Mouse (Mus musculus) frontal cortex, postnatal 10 days (tissue): Measurements from ENCODE around the gene Gnas.

Experiments
- DNase-seq, 2 experiments: peaks; one replicate each; pipeline ENCODE4 v3.0.0; 2022; ENCODE audit warnings: low spot score in 2 of 2, mixed read lengths in 1 of 2

The Gnas gene

DNA sequence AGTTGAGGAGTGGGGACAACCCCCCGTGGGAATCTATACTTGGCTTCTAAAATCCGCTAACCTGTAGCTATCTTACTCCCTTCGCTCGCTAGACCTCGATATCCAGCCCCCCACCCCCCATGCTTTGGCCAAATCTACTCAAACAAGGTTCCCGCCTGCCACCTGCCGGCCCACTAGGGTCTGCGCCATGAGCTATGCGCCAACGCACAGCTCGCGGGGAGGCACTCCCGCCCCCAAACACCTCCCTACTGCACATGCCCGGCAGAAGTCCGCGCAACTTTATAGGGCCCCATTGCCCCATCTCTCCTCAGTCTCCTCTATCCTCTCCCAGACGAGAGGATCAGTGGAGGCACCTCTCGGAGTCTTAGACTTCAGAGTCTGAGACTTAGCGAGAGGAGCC is at the start of gene Gnas:
Gene Gnas, plus strand, starts transcription at position 310 of the 400 bp plus-strand sequence.
- DNase-seq: no peak

DNA sequence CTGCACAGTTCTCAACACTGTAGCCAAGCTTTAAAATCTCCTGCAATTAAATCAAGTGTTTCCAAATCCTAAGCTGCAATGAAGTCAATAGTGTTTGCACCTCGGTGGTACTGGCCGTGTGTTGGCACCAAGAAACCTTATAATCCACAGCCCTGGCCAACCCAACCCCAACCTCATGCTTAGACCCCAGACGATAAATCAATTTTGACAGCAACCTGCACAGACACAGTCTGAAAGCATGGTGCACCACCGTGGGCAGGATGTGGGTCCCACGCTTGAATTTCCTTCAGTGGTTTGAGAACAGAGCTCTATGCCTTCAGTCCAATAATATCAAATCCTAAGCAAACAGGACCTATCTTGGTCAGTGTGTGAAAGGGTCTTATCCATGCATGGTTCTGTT is 41.7 kb upstream of the Gnas start:
- no peak for DNase-seq

DNA sequence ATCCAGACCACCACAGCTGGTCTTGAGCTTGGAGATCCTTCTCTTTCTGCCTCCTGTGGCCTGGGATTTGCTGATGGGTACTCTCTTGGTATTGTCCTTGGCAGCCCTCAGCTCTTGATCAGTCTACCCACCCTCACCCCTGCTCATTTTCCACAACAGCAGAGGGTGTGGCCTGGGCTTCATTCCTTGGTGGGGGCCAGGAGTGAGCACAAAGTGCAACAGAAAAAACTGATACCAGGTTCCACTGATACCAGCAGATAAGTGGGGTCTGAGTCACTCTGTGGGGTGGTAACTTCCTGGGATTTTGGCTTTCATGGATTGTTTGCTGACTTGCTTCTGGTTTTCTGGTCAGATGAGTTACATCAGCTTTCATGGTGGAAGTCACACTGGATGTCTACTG is 32.2 kb upstream of the Gnas start:
- DNase-seq: no peak

DNA sequence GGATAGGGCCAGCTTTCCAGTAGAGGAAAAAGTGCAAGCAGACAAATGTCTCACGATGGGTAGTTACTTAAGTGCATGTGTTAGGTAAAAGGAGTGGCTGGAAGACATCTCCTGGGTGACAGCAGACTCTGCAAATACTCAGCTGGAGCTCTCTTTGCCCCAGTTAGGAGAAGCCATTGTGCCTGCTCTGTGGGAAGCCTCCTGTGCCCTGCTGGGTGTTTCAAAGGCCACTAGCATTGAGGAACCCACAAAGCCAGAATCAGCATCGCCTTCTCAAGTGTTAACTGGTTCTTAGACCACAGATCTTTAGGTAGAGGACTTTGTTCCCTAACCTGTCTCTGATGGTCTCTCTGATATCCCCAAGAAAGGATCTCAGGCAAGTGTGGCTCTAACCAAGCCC is 26.8 kb upstream of the Gnas start:
- no peak for DNase-seq

DNA sequence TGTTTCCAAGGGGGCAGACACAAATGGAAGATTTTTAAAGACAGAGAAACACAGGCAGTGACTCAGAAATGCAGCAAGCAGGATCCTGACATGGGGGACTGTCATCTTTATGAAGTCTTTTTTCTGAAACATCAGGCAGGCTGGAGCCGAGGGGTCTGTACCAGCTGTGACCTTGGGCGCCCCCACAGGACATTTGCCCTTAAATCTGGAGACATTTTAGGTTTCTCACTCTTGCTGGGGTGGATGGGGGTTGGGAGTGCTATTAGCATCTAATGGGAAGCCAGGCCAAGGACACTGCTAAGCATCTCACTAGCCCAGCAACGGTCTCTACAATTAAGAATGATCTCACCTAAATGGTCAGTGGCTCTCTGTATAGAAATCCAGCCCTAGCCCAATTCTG is 24.1 kb upstream of the Gnas start:
- no peak for DNase-seq

DNA sequence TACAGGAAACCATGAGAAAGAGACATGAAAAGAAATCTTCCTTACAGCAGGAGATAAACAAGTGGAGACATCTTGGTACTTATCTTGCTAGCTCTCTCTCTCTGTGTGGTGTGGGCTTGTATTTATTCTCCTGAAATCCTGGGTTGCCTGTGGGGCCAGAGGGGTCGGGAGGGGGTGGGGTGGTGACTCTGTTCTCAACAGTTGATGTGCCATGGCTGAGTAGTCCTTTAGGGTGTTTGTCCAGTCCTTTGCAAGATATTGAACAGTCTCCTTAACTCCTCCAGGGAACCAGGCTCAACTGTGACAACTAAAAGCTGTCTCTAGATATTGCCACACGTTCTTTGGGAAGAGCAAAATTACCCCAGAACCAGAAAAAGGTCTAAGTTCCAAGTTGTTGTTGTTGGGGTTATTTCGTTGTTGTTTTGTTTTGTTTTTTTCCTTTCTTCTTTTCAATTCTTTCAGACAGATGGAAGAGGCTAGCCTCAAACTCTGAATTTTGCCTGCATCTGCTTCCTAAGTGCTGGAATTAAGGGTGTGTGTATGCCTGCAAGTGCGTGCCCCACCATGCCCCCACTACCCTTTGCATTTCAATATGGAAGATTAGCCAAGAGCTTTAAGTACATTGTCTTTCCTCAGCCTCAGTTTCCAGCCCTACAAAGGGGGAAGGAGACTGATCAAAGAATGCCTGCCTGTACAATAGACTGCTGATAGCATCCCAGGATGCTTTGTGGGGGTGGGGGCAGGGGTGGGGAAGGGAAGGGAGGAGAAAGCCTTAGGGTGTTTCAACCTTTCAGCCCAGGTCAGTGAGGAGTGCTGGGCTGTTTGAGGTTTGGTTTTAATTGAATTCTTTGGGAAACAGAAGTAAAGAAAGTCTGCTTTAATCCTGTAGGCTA is 23.0 kb upstream of the Gnas start:
- DNase-seq: no peak

DNA sequence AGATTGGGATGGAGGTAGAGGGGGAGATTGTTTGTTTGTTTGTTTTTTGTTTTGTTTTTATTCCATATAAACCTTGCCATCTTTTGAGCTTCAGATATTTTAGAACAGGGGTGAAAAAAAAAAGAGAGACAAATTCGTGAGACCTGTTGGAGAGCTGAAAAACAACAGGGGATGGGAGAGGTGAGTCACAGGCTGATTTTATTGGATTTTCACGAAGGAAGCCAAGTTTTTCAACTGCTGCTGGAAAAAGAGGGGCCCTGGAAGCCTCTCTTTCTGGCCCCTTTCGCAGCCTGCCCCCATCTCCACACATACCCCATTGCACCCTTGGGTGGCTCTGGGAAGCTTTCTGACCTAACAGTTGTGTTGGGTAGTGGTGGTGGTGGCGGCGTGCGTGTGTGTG is 22.3 kb upstream of the Gnas start:
- no peak for DNase-seq

DNA sequence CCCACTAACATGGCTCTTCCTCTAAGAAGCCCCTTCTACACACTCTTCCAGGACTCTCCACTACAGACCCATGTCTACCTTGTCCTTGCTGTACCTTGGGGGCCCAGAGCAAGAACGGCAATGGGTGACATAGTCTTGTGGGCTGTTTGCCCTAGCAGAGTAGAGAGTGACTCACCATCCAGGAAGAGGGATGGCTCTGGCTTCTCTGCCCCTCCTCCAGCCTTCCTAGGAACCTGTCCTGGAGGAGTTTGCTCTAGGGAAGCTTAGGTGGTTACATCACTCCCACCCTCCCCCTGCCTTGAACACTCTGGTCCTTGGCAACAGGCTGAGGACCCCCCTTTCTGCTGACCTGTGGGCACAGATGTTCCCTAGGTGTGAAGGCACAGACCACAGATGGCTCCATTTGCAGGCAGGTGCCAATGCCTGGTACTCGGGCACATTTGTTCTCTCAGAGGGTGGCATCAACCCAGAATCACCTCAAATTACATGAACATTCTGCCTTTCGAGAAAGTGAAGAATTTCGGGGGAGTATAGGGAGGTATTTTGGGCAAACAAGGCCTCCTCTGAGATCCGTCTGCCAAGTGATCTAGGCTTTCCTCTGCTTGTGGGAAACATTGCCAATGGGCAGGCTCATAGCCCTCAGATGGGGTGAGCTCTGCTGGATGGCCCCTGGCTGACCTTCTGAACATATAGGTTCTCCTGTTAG is 20.9 kb upstream of the Gnas start:
- no peak for DNase-seq

DNA sequence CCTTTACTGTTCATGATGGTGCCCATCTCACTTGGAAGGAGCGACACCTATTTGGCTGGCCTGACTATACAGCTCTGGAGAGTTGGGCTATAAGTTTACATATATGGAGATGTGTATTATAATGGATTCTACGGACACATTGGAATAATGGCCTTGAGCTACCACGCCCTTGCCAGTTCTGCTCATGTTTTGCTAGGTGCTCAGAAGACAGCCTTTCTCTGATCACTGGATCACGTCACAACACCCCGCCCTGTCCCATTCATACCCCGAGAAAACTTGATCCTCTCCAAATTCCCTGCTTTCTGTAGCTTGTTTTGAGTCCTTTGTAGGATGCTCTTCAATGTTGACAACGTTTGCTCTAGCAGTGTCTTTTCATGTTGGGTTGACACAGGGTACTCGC is 19.9 kb upstream of the Gnas start:
- DNase-seq: no peak

DNA sequence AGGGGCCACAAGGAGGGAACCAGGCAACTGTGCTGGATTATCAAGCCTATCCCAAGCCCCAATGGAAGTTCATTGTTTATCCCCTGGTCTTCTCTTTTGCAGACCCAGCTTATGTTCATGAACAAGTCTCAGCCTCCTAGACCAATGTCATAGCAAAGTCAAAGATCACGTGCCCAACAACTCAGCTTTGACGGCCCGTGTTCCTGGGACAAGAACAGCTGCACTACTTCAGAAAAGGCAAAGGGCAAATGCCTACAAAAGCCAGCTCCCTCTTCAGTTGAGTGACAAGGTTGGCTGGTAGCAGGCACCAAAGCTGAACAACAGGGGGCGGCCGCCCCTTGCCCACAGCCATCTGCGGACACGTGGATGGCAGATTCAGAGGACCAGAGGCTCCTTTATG is 13.7 kb upstream of the Gnas start:
- no peak for DNase-seq

DNA sequence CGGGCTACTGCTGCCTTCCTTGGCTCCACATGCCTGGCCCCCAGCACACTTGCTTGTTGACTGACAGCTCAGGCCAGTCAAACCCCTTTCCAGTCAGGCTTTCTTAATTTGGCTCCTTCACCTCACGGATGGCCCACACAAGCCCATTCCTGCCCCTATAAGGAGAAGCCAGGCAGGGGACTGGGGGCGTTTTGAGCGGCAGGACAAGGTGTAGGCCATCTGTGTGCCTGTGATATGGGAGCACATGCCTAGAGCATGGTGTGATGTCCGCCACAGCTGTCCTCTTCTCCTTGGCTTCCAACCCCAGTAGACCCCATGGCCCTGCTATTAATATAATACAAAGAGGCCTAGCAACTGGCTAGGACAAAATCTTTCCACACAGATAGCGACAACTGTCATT is 12.7 kb upstream of the Gnas start:
- DNase-seq: no peak

DNA sequence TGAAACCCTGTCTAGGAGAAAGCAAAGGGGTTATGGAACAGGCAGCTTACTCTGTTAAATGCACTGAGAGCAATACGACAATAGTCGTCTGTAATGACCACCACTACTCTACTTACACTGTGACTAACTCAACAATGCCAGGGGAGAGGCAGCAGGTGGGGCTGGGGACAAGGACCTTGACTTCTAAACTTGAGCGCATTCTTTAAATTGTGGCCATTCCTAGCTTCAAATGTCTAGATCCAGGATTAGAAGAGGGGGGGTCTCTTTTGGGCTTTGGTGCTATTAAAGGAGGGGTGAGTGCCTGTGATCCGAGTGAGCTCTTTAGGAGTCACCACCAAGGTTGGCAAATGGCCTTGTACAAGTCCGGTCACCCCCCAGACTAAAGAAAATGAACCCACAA is 11.0 kb upstream of the Gnas start:
- no peak for DNase-seq

DNA sequence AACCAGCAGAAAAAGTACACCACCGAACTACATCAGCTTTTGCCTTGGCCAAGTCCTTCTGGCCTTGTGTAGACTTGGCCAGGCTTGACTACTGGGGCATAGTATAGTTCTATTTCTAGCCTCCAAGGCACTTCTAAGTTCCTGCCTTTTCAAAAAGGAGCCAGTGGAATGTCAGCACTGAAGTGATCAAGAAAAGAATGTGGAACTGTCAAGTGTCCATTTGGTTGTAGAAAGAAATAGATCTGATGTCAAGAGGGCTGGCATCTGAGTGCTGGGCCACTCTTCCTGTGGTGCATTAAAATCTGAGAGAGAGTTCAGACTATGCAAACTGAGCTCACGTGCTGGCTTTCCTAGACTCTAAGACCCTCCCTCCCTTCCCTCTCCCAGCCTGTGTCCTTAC is 10.2 kb upstream of the Gnas start:
- no peak for DNase-seq

DNA sequence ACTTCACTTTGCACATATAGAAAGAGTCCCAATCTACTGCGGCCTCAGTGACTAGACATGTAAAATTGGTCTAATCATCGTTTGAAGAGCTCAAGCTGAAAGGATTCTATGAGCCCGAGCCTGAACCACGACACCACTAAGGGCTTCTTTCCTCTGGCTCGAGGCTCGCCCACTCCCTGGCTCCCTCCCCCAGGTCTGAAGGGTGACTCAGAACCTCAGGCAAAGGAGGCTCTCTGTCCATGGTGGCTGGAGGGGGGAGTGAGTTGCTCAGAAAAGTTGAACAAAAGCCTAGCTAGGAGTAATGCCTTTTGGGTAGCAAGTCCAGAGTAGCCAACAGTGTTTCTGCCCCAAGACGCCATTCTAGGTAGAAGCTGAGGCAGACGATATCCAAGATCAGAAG is 4.3 kb upstream of the Gnas start:
- no peak for DNase-seq

DNA sequence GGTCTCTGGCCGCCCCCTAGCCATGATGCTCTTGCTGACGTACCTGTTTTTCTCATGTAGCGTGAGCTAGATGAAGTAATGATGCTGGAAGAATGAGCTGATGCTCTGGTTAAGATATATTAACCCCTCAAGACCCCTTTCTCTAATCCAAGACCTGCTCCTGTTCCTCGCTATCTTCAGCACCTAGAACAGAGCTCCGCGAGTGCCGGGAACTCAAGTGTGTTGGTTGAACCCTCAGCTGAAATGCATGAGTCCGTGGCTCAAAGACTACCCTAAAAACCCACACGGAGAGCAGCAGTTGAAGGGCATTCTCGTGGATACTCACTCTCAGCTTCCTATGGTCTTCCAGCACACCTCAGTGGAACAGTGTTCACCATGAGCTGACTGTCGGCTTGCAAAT is 779 bp upstream of the Gnas start:
- DNase-seq: no peak

DNA sequence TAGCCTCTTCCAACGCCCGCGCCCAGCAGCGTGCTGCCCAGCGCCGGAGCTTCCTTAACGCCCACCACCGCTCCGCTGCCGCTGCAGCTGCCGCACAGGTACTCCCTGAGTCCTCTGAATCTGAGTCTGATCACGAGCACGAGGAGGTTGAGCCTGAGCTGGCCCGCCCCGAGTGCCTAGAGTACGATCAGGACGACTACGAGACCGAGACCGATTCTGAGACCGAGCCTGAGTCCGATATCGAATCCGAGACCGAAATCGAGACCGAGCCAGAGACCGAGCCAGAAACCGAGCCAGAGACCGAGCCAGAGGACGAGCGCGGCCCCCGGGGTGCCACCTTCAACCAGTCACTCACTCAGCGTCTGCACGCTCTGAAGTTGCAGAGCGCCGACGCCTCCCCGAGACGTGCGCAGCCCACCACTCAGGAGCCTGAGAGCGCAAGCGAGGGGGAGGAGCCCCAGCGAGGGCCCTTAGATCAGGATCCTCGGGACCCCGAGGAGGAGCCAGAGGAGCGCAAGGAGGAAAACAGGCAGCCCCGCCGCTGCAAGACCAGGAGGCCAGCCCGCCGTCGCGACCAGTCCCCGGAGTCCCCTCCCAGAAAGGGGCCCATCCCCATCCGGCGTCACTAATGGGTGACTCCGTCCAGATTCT is 812 bp downstream of the Gnas start:
- no peak for DNase-seq

DNA sequence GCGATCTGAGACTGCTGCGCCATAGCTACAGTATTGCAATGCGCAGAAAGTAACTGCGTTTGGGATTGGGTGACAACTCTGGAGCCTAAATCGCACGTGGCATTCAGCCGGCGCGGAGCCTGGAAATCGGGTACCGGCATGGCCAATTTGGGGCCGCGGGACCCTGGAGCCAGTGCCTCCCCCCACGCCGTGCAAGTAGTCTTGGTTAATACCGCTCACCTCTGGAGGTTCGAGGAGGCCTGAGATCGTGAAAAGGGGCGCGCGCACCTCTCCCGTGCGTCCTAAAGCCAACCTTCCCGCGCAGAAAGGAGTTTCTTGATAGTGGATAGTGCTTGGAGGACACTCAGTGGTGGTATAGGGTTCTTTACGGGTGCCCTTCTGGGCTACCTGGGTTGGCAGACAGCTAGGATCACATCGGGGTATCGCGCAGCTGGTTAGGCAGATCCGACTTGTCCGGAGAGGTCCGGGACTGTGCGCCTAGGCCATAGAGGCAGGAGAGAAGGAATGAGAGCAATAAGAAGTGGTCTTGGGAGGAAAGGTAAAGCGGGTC is 1.9 kb downstream of the Gnas start:
- no peak for DNase-seq

DNA sequence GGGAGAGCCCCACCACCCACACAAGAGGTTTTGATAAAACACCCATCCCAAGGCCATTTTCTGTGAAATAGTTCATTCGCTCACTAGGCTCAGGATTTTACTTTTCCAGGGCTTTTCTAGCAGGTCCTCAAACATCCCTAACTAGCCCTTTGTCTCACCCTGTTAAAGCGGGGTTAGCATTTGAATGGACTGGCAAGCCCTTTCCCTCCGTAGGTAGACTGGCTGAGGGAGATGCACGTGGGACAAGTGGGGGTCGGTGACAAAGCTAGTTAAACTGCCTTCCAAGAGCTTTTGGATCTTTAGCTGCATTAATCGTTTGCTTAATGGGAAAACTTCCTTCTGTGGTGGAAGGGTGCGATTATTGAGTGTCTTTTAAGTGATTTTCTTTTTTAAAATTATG is 3.8 kb downstream of the Gnas start:
- no peak for DNase-seq

DNA sequence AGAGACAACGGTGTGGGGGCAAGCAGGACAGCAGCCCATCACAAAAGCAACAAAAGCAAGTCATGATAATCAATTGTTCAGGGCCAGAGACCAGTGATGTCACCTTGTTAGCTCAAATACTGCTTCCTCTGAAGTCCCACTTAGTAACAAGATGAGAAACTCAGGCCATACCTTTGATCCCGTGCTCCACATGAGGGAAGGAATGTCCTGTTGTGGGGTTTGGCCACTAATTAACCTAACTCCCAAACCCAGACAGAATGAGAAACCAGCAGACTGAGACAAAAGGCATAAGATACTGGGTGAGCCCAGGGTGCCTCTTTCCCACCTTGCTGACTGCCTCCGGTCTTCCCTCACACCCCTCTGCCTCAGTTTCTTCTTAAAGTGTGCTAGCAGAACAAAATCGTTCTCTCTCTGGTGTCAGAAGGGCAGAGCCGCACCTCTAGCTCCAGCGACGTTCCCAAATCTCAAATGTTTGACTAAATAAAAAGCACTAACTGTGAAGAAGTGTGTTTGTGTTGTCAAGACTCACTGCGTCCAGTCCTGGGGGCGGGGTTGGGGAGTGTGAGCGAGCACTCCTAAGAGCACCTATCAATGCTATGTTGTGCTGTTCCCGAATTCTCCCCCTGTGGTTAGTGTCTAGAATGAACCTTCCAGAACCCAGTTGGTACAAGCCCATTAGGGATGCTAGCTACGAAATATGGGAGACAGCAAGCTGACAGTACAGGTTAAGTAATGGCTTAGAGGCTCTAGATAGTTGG is 4.7 kb downstream of the Gnas start:
- no peak for DNase-seq

DNA sequence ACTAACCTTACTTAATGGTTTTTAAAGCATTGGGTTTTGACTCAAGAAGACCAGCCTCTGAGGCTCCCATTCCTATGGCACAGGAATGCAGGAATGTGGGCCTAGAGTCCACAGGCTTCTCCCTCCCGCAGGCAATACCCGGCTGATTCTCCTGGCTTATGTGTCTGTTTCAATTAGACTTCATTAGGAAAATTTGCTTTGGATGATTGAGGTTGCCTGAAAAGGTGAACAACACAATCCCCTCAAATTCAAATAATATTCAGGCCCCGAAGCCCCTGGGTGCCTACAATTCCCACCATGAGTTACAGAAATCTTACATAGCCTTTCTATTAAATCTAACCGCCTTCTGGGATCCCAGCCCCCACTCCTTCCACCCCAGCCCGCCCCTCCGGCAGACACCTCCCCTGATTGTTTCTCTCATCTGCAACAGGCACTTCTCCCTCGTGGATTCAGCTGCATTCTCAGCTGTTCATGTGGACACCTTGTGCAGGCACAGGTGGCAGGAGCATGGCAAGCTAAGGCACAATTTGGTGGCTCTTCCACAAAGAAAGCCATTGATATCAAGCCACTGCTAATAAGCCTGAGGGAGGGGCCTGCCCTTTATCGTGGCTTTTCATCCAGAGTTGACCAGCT is 7.0 kb downstream of the Gnas start:
- DNase-seq: no peak

DNA sequence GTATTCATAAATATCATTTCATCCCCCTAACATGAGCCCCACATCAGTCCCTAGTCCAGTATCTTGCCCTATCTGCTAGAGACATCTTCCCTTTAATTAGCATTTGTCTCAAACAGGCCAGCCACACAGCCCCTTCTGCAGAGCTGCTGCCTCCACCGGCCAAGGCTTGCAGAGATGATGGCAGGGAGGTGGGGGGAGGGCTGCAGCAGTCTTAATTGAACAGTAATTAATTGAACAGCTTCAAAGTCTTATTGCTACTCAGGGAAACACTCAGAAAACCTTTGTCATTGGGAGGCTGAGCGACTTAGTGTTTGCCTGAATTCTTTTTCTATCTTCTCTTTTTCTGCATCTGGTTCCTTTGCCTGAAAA is 7.5 kb downstream of the Gnas start:
- DNase-seq: no peak
